Mouse (Mus musculus): ENCODE data around the gene Tmem274. TPM values are rescaled to one million over a fixed set of nuclear protein-coding genes. Genes with fewer than 3 reads are reported as not detected.

Tmem274 gene
- total RNA-seq, 1 experiment from 2014 or later: not detected

GRCm38 (mm10) chr4:149517868-149518340, 40.7 kb downstream of the Tmem274 start, which contains the start of gene Ctnnbip1:
Ctnnbip1 (plus strand) TSS chr4:149518236.
- ATAC-seq (ENCODE audit: extremely low read depth, insufficient number of reproducible peaks, low FRiP score, poor library complexity, severe bottlenecking): peak; percentile 92

DNA sequence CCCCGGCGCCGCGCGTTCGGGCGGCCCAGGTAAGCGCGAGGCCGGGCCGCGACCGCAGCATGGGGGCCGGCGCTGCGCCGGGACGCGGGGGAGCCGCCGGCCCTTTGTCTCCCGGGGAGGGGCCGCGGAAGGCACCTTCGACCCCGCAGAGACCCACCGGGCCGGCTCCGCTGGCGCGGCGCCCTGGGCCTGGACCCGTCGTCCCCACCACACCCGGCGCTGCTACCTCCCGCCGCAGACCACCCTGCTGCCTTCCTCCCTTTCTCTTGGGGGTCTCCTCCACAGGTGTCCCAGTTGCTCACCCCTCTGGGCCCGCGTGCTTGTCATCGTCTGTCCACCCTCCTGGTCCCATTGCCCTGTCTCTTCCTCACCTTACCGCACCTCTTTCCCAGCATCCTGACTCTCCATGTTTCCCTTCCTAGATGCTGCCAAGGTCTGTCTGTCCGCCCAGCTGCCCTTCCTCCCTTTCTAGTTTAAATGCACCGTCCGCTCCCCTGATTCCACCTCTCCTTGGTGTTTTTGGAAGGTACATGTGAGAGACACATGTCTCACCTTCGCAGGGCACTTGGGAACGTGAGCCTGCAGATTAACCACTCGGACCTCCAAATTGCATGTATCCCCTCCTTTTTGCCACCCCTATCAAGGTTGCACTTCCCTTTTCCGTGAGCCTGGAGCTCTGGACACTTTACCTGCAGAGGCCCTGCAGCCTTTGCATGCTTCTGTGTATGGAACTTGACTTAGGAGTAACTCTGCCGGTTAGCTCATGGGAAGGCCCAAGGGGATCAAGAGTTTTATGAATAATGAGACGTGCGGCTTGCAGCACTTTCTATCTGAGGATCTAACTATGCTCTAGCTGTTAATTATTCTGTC, 41.4 kb downstream of the Tmem274 start:
- no peak for ATAC-seq (ENCODE audit: extremely low read depth, insufficient number of reproducible peaks, low FRiP score, poor library complexity, severe bottlenecking)

DNA sequence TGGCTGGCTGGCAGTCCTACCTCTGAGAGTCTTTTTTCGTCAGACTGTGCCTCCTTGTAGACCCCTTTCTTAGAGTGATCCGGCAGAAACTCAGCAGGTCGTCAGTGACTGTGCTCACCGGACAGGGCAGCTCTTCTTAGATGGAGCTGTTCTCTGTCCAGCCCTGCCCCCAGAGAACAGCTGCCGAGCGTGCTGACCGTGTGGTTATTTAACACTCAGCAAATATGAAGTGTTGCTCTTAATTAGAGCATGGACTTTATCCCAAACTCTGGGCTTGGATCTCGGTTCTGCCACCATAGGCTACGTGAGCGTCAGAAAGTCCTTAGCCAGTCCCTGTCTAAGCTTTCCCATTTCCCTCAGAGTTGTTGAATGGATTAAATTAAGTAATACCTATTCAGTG, 44.1 kb downstream of the Tmem274 start:
- ATAC-seq (ENCODE audit: extremely low read depth, insufficient number of reproducible peaks, low FRiP score, poor library complexity, severe bottlenecking): no peak

GRCm38 (mm10) chr4:149523961-149524360, 46.8 kb downstream of the Tmem274 start:
- ATAC-seq (ENCODE audit: extremely low read depth, insufficient number of reproducible peaks, low FRiP score, poor library complexity, severe bottlenecking): no peak

DNA sequence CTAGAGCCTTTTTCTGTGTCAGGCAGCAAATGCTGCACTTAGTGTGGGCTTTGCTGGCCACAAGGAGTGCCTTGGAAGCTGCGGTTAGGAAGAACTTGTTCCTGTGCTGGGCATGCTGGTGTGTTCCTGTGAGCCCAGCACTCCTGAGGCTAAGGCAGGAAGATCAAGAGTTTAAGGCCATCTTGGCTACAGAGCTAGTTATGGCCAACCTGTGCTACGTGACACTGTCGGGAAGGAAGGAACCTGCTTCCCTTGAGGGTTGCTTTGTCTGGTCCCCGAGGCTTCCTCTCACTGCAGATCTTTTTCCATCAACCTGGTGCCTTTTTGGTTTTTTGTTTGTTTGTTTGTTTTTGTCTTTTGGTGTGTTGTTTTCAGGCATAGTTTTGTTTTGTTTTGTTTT, 48.0 kb downstream of the Tmem274 start:
- no peak for ATAC-seq (ENCODE audit: extremely low read depth, insufficient number of reproducible peaks, low FRiP score, poor library complexity, severe bottlenecking)

DNA sequence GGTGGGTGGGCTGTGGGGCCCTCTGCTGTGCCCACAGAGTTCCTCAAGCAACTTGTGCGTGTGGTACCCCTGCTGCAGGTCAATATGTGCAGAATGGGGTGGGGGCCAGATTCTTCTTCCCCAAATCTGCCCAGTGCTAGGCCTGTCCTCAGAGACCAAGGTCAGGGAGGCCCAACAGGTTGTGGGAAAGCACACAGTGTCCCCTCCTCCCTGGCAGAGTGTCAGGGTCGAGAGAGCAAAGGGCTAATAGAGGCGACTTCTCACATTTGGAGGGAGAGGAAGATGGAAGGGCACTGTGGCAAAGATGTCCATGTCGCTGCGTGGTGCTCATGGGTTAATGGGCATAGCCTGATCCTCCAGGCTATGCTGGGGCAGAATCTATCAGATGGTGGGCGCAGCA, 48.6 kb downstream of the Tmem274 start:
- no peak for ATAC-seq (ENCODE audit: extremely low read depth, insufficient number of reproducible peaks, low FRiP score, poor library complexity, severe bottlenecking)

DNA sequence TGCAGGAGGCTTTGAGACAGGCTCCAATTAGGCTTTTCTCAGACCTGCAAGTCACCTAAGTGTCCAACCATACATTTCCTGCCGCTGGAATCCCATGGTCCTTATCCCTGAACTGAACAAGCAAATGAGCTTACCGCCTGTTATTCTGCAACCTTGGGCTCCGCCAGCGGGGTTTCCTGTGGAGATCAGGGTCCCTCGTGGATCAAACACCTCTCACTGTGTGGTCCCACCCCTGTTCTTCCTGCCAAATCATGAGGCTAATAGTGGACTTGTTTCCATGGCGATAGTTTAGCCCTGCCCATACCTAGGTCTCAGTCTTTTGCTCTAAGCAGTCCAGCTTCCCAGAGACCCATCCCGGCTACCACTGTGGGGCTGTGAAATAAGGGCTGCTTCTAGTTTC, 49.2 kb downstream of the Tmem274 start:
- no peak for ATAC-seq (ENCODE audit: extremely low read depth, insufficient number of reproducible peaks, low FRiP score, poor library complexity, severe bottlenecking)

DNA sequence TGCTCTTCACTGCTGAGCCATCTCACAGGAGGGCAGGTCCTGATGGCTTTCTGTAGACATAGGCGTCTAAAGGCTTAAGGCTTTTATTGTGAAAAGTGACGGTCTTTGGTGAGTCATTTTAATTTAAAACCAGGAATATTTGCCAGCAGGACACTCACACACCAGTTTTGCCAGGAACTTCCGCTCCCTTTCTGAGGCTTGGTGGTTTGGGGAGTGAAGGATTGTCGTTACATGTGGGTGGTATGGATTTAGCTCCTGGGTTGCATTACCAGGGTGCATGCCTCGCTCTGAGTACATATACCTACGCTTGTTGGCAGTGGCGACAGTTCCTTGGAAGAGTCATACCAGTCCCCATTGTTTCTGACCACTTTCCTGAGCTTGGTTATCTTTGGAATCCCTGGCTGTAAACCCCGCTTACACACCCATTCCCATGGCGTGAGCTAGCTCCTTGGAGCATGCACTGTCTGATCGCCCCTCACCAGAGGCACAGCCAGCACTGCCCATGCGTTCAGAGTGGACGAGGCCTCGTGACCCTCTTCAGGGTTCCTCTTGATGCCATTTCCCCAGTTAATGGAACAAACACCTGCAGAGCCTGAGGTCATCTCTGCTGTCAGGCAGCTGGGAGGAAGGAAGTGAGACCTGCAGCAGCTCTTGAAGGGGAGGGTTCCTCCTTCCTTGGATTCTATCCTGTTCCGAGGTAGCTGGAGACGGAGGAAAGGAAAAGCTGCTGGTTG, 50.6 kb downstream of the Tmem274 start:
- ATAC-seq (ENCODE audit: extremely low read depth, insufficient number of reproducible peaks, low FRiP score, poor library complexity, severe bottlenecking): no peak

DNA sequence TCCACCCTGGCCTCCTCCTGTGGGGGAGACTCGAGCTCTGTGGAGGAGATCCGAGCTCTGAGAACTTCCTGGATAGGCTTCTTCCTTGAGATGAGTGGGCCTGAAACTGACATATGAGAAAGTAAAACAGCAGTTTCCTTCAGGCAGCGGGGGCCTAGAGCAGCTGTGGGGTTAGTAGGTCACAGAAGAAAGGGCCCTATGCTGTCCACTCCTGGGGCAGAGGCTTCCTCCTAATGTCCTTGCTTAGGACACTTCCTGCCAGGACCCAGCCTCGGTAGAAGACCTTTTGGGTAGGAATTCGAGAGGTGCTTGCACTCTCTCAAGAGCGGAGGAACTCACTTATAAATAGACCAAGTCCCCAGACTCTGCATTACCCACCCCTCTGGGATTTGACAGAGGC, 52.5 kb downstream of the Tmem274 start:
- no peak for ATAC-seq (ENCODE audit: extremely low read depth, insufficient number of reproducible peaks, low FRiP score, poor library complexity, severe bottlenecking)

Other genes starting within 250 kb of the Tmem274 start
- gene Kif1b, start 169.7 kb upstream of the Tmem274 start, total RNA-seq (2017): 46.5 and 51.4 TPM in 2 replicates
- 38.9 and 46.8 TPM in 2 replicates for gene Ube4b, start 50.6 kb upstream of the Tmem274 start, total RNA-seq (2017)
- gene Rbp7, start 22.4 kb upstream of the Tmem274 start, total RNA-seq (2017): not detected in 2 replicates
- 3.9 and 4.3 TPM in 2 replicates for gene Nmnat1, start 7.8 kb downstream of the Tmem274 start, total RNA-seq (2017)
- gene Lzic, start 7.9 kb downstream of the Tmem274 start, total RNA-seq (2017): 29.5 and 62.7 TPM in 2 replicates
- 7.2 and 10.8 TPM in 2 replicates for gene Ctnnbip1, start 40.9 kb downstream of the Tmem274 start, total RNA-seq (2017)
- gene Clstn1, start 109.1 kb downstream of the Tmem274 start, total RNA-seq (2017): 0.47 and 0.49 TPM in 2 replicates
- 255 and 290 TPM in 2 replicates for gene Pik3cd, start 225.2 kb downstream of the Tmem274 start, total RNA-seq (2017)

All from neutrophil, adult 5-6 weeks (primary cell).